Mouse (Mus musculus): Measurements from ENCODE around the gene Mapk8ip1. TPM values are rescaled to one million over a fixed set of nuclear protein-coding genes. Genes with fewer than 3 reads are reported as not detected.

Mapk8ip1 gene
- polyA plus RNA-seq (2015; fragmentation: Nextera tagmentation; extraction: Ambion mirVana): 1.2 and 1.8 TPM in 2 replicates

- Histone ChIP-seq H3K4me3 (ENCODE audit: low read depth, low read length) (peak within 1 kb of the TSS; percentile 53), H3K9me3 (replicated peaks; ENCODE audit: control insufficient read depth, low read length) (no peaks in the 10 kb centered on the region), H3K4me1 (ENCODE audit: control insufficient read depth, low read depth, low read length) (no peaks in the 10 kb centered on the region; the same call in 1 of the 2 replicates), H3K36me3 (ENCODE audit: control insufficient read depth, insufficient read depth) (peaks cover 6% of the 10 kb centered on the region), H3K27me3 (ENCODE audit: control insufficient read depth, insufficient read depth, low read depth, low read length) (peaks cover 16% of the 10 kb centered on the region), H3K9ac (ENCODE audit: low read depth, low read length) (no peak within 1 kb of the TSS), H3K27ac (ENCODE audit: low read length) (no peak within 1 kb of the TSS), H3K4me2 (ENCODE audit: low read depth, low read length) (peak within 1 kb of the TSS; percentile 65)
- ATAC-seq (ENCODE audit: low read depth): peak; percentile 61
- 3% methylated on average over 49 of the region's 59 CpGs for WGBS (ENCODE audit: insufficient replicate concordance)
Measured at GRCm38 (mm10) chr2:92401091-92401561, at the start of gene Mapk8ip1. Gene Mapk8ip1 (minus strand): TSS chr2:92401263.

GRCm38 (mm10) chr2:92447121-92447740 lies 46.2 kb upstream of the Mapk8ip1 start:
- Histone ChIP-seq H3K4me1 (ENCODE audit: control insufficient read depth, low read depth, low read length) (peaks cover 35% of the 10 kb centered on the region), H3K4me3 (ENCODE audit: low read depth, low read length) (no peak overlapping the region), H3K4me2 (ENCODE audit: low read depth, low read length) (no peak overlapping the region), H3K9me3 (replicated peaks; ENCODE audit: control insufficient read depth, low read length) (no peaks in the 10 kb centered on the region), H3K27ac (ENCODE audit: low read length) (no peak overlapping the region), H3K9ac (ENCODE audit: low read depth, low read length) (no peak overlapping the region), H3K36me3 (ENCODE audit: control insufficient read depth, insufficient read depth) (no peaks in the 10 kb centered on the region), H3K27me3 (ENCODE audit: control insufficient read depth, insufficient read depth, low read depth, low read length) (no peaks in the 10 kb centered on the region)
- 66% methylated on average over 7 of the region's 7 CpGs for WGBS (ENCODE audit: insufficient replicate concordance)
- ATAC-seq (ENCODE audit: low read depth): no peak

- Histone ChIP-seq H3K36me3 (ENCODE audit: control insufficient read depth, insufficient read depth) (no peaks in the 10 kb centered on the region), H3K4me1 (ENCODE audit: control insufficient read depth, low read depth, low read length) (peaks cover 39% of the 10 kb centered on the region), H3K4me3 (ENCODE audit: low read depth, low read length) (no peak overlapping the region), H3K9me3 (replicated peaks; ENCODE audit: control insufficient read depth, low read length) (no peaks in the 10 kb centered on the region), H3K27me3 (ENCODE audit: control insufficient read depth, insufficient read depth, low read depth, low read length) (no peaks in the 10 kb centered on the region), H3K9ac (ENCODE audit: low read depth, low read length) (no peak overlapping the region), H3K4me2 (ENCODE audit: low read depth, low read length) (no peak overlapping the region), H3K27ac (ENCODE audit: low read length) (no peak overlapping the region)
- ATAC-seq (ENCODE audit: low read depth): no peak
- 71% methylated on average over 8 of the region's 8 CpGs for WGBS (ENCODE audit: insufficient replicate concordance)
Measured at GRCm38 (mm10) chr2:92446656-92447055, 45.6 kb upstream of the Mapk8ip1 start.

DNA sequence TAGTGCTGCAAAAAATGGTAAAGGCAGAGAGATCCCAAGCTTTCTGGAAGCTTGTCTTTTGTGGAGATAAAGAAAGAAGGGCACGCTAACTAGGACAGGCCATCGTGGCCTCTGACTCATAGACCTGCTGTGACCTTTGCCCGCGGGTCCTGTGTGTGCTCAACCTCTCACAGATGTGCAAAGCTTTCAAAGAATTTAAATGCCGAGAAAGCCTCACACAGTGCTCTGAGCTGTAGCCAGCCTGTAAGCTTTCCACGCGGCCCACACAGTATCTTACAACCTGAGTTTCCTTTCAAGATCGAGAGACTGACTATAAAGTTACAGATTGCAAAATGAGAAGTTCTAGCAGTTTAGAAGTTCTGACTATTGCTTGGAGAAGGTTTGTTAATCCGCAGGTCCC lies 44.8 kb upstream of the Mapk8ip1 start:
- WGBS (ENCODE audit: insufficient replicate concordance): 52% methylated on average over 9 of the region's 9 CpGs
- H3K9me3 ChIP-seq (replicated peaks; ENCODE audit: control insufficient read depth, low read length): no peaks in the 10 kb centered on the region
- H3K9ac ChIP-seq (ENCODE audit: low read depth, low read length): no peak overlapping the region
- no peaks in the 10 kb centered on the region for H3K36me3 ChIP-seq (ENCODE audit: control insufficient read depth, insufficient read depth)
- H3K27ac ChIP-seq (ENCODE audit: low read length): no peak overlapping the region
- H3K4me1 ChIP-seq (ENCODE audit: control insufficient read depth, low read depth, low read length): peaks cover 35% of the 10 kb centered on the region
- no peaks in the 10 kb centered on the region for H3K27me3 ChIP-seq (ENCODE audit: control insufficient read depth, insufficient read depth, low read depth, low read length)
- H3K4me3 ChIP-seq (ENCODE audit: low read depth, low read length): no peak overlapping the region
- no peak overlapping the region; the same call in 1 of the 2 replicates for H3K4me2 ChIP-seq (ENCODE audit: low read depth, low read length)
- ATAC-seq (ENCODE audit: low read depth): peak; percentile 70

GRCm38 (mm10) chr2:92444376-92444775 lies 43.3 kb upstream of the Mapk8ip1 start:
- no peaks in the 10 kb centered on the region for H3K27me3 ChIP-seq (ENCODE audit: control insufficient read depth, insufficient read depth, low read depth, low read length)
- no peaks in the 10 kb centered on the region for H3K9me3 ChIP-seq (replicated peaks; ENCODE audit: control insufficient read depth, low read length)
- no peaks in the 10 kb centered on the region for H3K36me3 ChIP-seq (ENCODE audit: control insufficient read depth, insufficient read depth)
- no peak overlapping the region for H3K9ac ChIP-seq (ENCODE audit: low read depth, low read length)
- peak; percentile 85 for ATAC-seq (ENCODE audit: low read depth)
- H3K4me3 ChIP-seq (ENCODE audit: low read depth, low read length): no peak overlapping the region
- H3K27ac ChIP-seq (ENCODE audit: low read length): no peak overlapping the region
- 23% methylated on average over 4 of the region's 4 CpGs for WGBS (ENCODE audit: insufficient replicate concordance)
- H3K4me2 ChIP-seq (ENCODE audit: low read depth, low read length): no peak overlapping the region
- H3K4me1 ChIP-seq (ENCODE audit: control insufficient read depth, low read depth, low read length): peaks cover 36% of the 10 kb centered on the region

DNA sequence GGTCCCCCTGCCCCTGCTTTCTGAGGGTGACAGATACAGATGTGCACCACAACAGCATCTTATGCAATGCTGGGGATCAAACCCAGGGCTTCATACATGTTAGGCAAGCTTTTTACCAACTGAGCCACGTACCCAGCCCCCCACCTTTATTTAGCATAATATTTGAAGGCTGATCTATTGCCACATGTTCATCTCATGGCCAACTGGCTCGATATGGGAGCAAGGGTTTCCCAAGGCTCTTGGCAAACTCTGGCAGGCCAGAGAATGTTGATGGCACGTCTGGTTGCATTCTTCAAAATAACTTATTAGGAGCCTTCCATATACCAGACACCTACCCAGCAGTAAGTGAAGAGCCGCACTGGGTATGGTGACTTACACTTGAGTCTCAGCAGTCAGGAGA lies 42.2 kb upstream of the Mapk8ip1 start:
- no peak for ATAC-seq (ENCODE audit: low read depth)
- Histone ChIP-seq H3K4me3 (ENCODE audit: low read depth, low read length) (no peak overlapping the region), H3K27ac (ENCODE audit: low read length) (no peak overlapping the region), H3K9me3 (replicated peaks; ENCODE audit: control insufficient read depth, low read length) (no peaks in the 10 kb centered on the region), H3K27me3 (ENCODE audit: control insufficient read depth, insufficient read depth, low read depth, low read length) (no peaks in the 10 kb centered on the region), H3K36me3 (ENCODE audit: control insufficient read depth, insufficient read depth) (no peaks in the 10 kb centered on the region), H3K9ac (ENCODE audit: low read depth, low read length) (no peak overlapping the region), H3K4me2 (ENCODE audit: low read depth, low read length) (no peak overlapping the region), H3K4me1 (ENCODE audit: control insufficient read depth, low read depth, low read length) (peaks cover 36% of the 10 kb centered on the region)
- 64% methylated on average over 4 of the region's 4 CpGs for WGBS (ENCODE audit: insufficient replicate concordance)

GRCm38 (mm10) chr2:92442419-92443001 lies 41.4 kb upstream of the Mapk8ip1 start:
- no peak overlapping the region for H3K4me2 ChIP-seq (ENCODE audit: low read depth, low read length)
- H3K27ac ChIP-seq (ENCODE audit: low read length): no peak overlapping the region
- no peaks in the 10 kb centered on the region for H3K9me3 ChIP-seq (replicated peaks; ENCODE audit: control insufficient read depth, low read length)
- peaks cover 40% of the 10 kb centered on the region for H3K4me1 ChIP-seq (ENCODE audit: control insufficient read depth, low read depth, low read length)
- H3K9ac ChIP-seq (ENCODE audit: low read depth, low read length): no peak overlapping the region
- H3K4me3 ChIP-seq (ENCODE audit: low read depth, low read length): no peak overlapping the region
- 58% methylated on average over 12 of the region's 12 CpGs for WGBS (ENCODE audit: insufficient replicate concordance)
- no peaks in the 10 kb centered on the region for H3K36me3 ChIP-seq (ENCODE audit: control insufficient read depth, insufficient read depth)
- H3K27me3 ChIP-seq (ENCODE audit: control insufficient read depth, insufficient read depth, low read depth, low read length): no peaks in the 10 kb centered on the region
- no peak for ATAC-seq (ENCODE audit: low read depth)

- no peak for ATAC-seq (ENCODE audit: low read depth)
- H3K9me3 ChIP-seq (replicated peaks; ENCODE audit: control insufficient read depth, low read length): no peaks in the 10 kb centered on the region
Measured at GRCm38 (mm10) chr2:92440432-92440831, 39.4 kb upstream of the Mapk8ip1 start.

GRCm38 (mm10) chr2:92438567-92438966 lies 37.5 kb upstream of the Mapk8ip1 start:
- H3K27ac ChIP-seq (ENCODE audit: low read length): no peak overlapping the region
- no peaks in the 10 kb centered on the region for H3K27me3 ChIP-seq (ENCODE audit: control insufficient read depth, insufficient read depth, low read depth, low read length)
- ATAC-seq (ENCODE audit: low read depth): no peak
- no peaks in the 10 kb centered on the region for H3K36me3 ChIP-seq (ENCODE audit: control insufficient read depth, insufficient read depth)
- H3K4me1 ChIP-seq (ENCODE audit: control insufficient read depth, low read depth, low read length): peaks cover 27% of the 10 kb centered on the region
- H3K4me3 ChIP-seq (ENCODE audit: low read depth, low read length): no peak overlapping the region
- H3K4me2 ChIP-seq (ENCODE audit: low read depth, low read length): no peak overlapping the region
- H3K9me3 ChIP-seq (replicated peaks; ENCODE audit: control insufficient read depth, low read length): no peaks in the 10 kb centered on the region
- WGBS (ENCODE audit: insufficient replicate concordance): 41% methylated on average over 3 of the region's 3 CpGs
- no peak overlapping the region for H3K9ac ChIP-seq (ENCODE audit: low read depth, low read length)

More at GRCm38 (mm10) chr2:92440432-92440831, 39.4 kb upstream of the Mapk8ip1 start:
- no peak overlapping the region for H3K27ac ChIP-seq (ENCODE audit: low read length)
- H3K4me1 ChIP-seq (ENCODE audit: control insufficient read depth, low read depth, low read length): peaks cover 34% of the 10 kb centered on the region
- WGBS (ENCODE audit: insufficient replicate concordance): 65% methylated on average over 6 of the region's 6 CpGs
- no peaks in the 10 kb centered on the region for H3K27me3 ChIP-seq (ENCODE audit: control insufficient read depth, insufficient read depth, low read depth, low read length)
- H3K9ac ChIP-seq (ENCODE audit: low read depth, low read length): no peak overlapping the region
- no peak overlapping the region for H3K4me2 ChIP-seq (ENCODE audit: low read depth, low read length)
- no peaks in the 10 kb centered on the region for H3K36me3 ChIP-seq (ENCODE audit: control insufficient read depth, insufficient read depth)
- no peak overlapping the region for H3K4me3 ChIP-seq (ENCODE audit: low read depth, low read length)

Data from liver, embryonic 16.5 days (tissue).